Mouse (Mus musculus) cerebellum, adult 9-11 months (tissue): ENCODE data around the gene Cldn4.
"Not testable (repeated sequence)": the region's sequence is repeated elsewhere in the genome, so short reads cannot be mapped to it uniquely, and the experiment has no call there.

Experiments
- DNase-seq: peaks from one replicate; pipeline ENCODE4 v3.0.0; 2022

The Cldn4 gene

GRCm38 (mm10) chr5:134946857-134947255, at the start of gene Cldn4:
Gene Cldn4, minus strand, starts transcription at chr5:134946934.
- DNase-seq = no peak

- DNase-seq = no peak
Observed at GRCm38 (mm10) chr5:134992566-134992965, 45.8 kb upstream of the Cldn4 start.

GRCm38 (mm10) chr5:134989741-134990140, 43.0 kb upstream of the Cldn4 start:
- no peak for DNase-seq

GRCm38 (mm10) chr5:134989166-134989565, 42.4 kb upstream of the Cldn4 start:
- DNase-seq = no peak

DNA sequence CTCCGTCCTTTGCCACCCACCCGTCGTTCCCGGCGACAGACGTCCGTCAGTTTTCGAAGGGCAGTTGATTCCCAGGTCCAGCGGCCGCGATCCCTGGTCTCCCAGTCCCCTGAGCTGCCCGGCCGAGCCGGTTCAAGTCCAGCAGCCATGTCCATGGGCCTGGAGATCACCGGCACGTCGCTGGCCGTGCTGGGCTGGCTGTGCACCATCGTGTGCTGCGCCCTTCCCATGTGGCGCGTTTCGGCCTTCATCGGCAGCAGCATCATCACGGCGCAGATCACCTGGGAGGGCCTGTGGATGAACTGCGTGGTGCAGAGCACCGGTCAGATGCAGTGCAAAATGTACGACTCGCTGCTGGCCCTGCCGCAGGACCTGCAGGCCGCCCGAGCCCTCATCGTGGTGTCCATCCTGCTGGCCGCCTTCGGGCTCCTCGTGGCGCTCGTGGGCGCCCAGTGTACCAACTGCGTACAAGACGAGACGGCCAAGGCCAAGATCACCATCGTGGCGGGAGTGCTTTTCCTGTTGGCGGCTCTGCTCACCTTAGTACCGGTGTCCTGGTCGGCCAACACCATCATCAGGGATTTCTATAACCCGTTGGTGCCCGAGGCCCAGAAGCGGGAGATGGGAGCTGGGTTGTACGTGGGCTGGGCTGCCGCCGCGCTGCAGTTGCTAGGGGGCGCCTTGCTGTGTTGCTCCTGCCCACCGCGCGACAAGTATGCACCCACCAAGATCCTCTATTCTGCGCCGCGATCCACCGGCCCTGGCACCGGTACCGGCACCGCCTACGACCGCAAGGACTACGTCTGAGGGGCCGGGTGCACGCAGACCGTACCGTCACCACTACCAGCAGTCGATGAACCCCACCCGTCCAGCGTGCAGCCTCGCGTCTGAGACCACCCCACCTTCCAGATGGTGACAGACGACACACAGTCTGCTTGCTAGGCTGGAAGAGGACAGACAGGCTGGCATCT, 39.8 kb upstream of the Cldn4 start:
- no peak for DNase-seq

- DNase-seq = no peak
Observed at GRCm38 (mm10) chr5:134985633-134986297, 39.0 kb upstream of the Cldn4 start, which contains the start of gene Cldn3. Gene Cldn3, plus strand, starts transcription at chr5:134986214.

GRCm38 (mm10) chr5:134983771-134984170, 37.0 kb upstream of the Cldn4 start:
- DNase-seq = no peak

GRCm38 (mm10) chr5:134983111-134983510, 36.4 kb upstream of the Cldn4 start:
- no peak for DNase-seq

GRCm38 (mm10) chr5:134981149-134981548, 34.4 kb upstream of the Cldn4 start:
- DNase-seq = no peak

GRCm38 (mm10) chr5:134977837-134978236, 31.1 kb upstream of the Cldn4 start:
- no peak for DNase-seq

- no peak for DNase-seq
Observed at GRCm38 (mm10) chr5:134976577-134977250, 30.0 kb upstream of the Cldn4 start.

- no peak for DNase-seq
Observed at GRCm38 (mm10) chr5:134976164-134976563, 29.4 kb upstream of the Cldn4 start.

GRCm38 (mm10) chr5:134974921-134975320, 28.2 kb upstream of the Cldn4 start:
- DNase-seq = no peak

GRCm38 (mm10) chr5:134974294-134974693, 27.6 kb upstream of the Cldn4 start:
- no peak for DNase-seq

GRCm38 (mm10) chr5:134973526-134973925, 26.8 kb upstream of the Cldn4 start:
- no peak for DNase-seq

DNA sequence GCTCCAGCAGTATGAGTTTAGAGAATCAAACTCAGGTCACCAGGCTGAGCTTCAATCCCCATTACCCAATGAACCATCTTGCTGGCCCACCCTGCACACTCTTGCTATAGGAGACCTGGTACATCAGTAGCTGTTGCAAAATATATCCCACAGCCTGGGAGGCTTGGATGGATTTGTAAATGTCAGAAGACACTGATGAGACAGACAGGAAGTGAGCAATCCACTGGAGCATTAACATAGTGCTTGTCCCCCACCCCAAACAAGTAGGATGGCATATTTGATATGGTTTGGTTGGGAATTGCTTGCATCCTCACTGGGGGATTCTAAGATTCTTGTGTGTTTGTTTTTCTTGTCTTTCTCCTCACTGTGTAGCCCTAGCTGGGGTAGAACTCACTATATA, 26.3 kb upstream of the Cldn4 start:
- no peak for DNase-seq

- no peak for DNase-seq
Observed at GRCm38 (mm10) chr5:134970671-134971070, 23.9 kb upstream of the Cldn4 start.

DNA sequence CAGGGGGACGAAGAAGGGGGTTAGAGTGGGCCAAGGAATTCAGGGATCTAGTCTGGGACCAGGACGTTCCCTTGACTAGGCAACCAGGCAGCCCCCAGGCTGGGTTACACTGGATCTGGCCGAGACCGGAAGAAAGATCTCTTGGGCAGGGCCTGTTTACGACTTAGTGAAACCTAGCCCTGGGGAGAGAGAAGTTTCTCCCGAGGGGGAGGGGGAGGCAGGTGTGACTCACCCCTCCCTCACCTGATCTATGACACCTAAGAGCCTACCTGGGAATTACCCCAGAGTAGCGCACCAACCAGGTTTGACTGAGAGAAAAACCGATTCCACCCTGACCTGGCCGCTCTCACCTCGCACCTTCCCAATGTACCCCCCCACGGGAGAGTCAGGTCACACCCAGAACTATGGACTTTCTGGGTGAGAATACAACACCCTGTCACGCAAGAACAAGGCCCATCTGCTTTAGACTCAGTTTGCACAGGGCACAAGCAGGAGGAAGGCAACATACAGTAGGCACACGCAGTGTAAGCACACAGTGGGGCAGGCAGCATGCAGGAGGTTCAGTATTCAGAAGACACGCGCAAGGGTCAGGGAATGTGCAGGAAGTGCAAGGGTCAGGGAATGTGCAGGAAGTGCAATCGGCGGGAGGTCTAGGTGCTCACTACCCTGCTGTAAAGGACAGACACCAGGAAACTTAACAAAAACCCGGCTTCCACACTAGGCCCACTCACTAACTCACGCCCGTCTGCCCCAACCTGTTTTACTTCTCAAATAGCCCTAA, 20.6 kb upstream of the Cldn4 start:
- no peak for DNase-seq

DNA sequence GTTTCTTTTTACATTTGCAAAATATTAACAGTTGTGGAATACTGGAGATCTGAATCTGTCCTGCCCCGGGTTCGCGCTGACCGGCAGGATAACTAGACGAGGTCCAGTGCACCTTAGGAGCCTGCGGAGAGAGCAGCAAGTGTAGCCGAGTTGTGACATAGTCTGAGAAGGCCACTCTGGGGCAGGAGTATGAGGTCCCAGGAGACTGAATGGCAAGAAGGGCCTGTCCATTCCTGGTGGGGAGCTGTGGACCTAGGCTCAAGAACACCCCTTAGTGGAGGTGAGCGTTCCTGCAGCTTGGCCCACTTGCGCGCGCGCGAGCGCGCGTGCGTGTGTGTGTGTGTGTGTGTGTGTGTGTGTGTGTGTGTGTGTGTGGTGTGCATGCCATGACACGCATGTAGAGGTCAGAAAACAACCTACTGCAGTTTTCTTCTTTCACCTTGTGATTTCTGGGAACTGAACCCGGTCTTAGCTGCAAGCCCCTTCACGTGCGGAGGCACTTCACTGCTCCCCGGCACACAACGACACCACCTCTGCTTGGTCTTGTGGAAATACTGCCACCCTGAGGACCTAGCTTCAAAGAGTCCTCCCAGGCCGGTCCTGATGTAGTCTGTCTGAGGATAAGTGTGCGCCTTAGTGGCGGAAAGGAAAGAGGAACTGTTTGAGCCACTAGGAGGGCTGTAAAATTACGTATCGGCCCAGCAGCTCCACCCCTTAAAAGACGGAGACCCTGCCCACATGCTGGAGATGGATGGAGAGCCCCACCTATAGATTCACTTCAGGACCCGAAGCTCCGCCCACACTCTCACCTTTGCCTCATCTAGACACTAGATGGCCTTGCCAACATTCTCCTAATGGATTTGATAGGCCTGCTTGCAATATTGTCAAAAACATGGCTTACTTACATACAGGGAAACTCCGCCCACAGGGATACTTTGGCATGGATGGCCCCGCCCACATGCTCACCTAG, 19.4 kb upstream of the Cldn4 start:
- peak; percentile 27 for DNase-seq

DNA sequence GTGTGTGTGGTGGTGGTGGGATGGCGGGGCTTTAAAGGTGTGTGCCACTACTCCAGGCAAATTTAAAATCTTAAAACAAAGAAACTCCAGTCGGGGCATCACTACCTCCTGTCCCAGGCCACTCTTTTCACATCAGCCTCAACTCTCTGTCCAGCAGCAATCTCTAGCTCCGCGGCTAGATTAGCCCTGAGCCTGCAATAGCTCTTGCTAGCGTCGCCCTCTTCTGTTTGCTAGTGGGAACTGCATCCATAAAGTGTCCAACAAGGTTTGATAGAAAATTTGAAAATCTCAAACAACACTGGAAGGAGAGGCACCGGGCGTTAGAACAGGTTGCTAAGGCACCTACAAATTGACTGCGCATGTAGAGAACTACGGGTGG, 18.7 kb upstream of the Cldn4 start:
- peak; percentile 55 for DNase-seq

DNA sequence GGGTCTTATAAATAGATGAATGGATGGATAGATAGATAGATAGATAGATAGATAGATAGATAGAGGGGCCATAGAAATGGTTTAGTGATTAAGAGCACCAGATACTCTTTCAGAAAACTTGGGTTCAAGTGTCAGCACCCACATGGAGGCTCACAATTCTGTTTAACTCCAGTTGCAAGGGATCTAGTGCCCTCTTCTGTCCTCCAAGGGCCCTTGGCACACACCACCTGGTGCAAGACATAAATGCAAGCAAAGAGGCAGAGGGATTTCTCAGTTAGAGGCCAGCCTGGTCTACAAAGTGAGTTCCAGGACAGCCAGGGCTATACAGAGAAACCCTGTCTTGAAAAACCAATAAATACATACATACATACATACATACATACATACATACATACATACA, 17.9 kb upstream of the Cldn4 start:
- DNase-seq = not testable (repeated sequence)
